Mouse (Mus musculus) C3H10T1/2 (cell line): Measurements from ENCODE around the gene Ttll12. TPM values are rescaled to one million over a fixed set of nuclear protein-coding genes. Genes with fewer than 3 reads are reported as not detected.

Experiments used
- polyA plus RNA-seq, 2 experiments: library from polyadenylated mRNA; unstranded; fragments of >200 nt; fragmentation: generic; extraction: Trizol; gene quantifications; one replicate each; pipeline ENCODE4 v1.2.1; 2012; ENCODE audit warnings: missing spikeins in 2 of 2

Ttll12 gene
- polyA plus RNA-seq, result 10 to 100 TPM; 42.3 to 84.9 TPM

DNA sequence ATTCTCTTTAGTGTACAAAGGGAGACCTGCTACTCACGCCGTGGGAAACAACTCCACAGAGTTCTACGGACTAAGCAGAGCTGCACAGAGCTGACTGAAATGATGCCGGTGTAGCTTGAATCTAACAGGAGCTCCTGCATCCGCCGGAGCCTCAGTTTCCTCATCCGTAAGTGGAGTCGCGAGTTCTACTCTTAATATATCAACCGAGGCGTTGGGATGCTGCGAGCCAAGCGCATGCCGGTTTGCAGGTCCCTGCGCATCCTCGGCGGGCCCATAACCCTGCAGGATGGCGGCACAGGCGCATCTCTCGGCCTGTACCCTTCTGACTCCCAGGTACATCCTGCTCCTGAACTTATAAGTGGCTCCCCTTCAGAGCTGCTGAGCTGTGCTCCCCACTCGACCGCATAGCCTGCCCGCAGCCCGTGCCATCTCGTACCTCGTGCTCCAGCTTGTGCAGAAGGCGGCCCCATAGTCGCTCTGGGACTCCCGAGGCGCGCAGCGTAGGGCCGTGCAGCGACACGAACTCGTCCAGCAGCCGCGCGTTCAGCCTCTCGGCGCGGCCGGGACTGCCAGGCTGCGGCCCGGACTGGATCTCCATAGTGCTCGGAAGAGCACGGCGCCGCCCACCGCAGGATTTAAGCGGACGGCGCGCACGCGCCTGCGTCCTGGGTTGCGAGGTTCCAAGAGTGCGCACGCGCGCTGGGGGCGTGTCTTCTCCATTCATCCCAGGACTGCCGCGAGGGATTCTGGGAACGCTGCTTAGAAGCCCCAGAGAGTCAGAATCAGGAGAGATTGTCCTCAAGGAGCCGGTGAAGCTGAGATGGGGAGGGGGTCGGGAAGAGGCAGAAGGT is at the start of gene Ttll12:
Ttll12 (minus strand) TSS at position 645 of the 851 bp plus-strand sequence.

DNA sequence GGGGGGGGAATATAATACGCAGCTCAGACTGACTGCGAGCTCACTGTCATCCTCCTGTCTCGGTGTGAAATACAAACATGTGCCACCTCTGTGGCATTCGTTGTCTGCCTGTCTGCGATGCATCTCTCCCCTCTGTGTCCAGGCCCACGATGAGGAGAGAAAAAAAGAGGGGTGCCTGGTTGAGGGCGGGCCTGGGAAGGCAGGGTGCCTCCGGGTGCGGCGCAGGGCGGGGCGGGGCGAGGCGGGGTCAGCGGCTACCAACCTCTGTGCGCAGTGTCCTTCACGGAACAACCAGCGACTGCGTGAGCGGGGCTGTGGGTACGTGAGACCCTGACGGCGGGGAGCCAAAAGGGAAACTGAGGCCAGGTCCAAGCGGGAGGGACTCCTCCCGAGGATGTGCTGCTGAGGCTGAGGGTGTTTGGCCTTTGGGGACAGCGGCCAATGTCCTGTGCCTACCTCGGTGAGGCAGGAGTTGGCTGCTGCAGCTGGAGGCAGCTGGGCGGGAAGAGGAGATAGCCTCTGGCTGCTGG is 31.6 kb downstream of the Ttll12 start, which contains the start of the genes Tspo and Mcat:
Tspo (plus strand) TSS at position 266 of the 530 bp plus-strand sequence.
Mcat (minus strand) TSS at position 461 of the 530 bp plus-strand sequence.

DNA sequence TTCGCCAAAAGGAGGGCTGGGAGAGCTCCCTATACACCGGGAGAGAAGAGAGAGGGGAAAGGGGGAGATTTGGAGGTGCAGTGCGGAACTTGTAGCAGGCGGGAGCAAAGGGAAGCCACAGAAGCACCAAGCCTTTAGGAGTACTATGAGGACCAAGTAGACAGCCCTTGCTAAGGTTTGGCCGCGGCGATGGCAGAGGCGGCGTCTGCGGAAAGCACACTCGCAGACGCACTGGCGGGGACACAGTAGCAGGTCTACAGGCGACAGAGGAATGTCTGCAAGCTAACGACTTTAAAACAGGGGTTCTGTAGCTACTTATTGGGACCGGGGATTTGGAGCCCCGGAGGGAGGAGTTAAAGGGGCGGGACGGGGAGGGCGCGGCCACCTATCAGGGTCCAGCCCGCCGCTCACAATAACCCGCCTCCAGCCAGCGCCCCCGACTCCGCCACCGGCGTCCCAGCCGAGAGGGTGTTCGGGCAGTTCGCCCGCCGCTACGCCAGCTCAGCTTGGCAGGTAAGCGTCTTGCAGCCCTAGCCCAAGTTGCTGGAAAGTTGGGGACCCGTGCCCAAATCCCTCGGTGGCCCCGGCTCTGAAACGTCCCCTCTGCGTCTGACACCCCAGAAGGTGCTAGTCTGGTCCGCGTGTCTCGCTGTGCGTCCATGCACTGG is 68.4 kb downstream of the Ttll12 start, which contains the start of gene Bik:
Bik (plus strand) TSS at position 439 of the 668 bp plus-strand sequence.

Other genes starting within 250 kb of the Ttll12 start
- 10 to 100 TPM; 22.3 to 61.1 TPM for gene Arfgap3, start 244.9 kb downstream of the Ttll12 start, polyA plus RNA-seq
- gene Pacsin2, start 130.6 kb downstream of the Ttll12 start, polyA plus RNA-seq, result 10 to 100 TPM; 11.0 to 77.0 TPM
- 10 to 100 TPM; 13.5 to 38.7 TPM for gene Ttll1, start 84.3 kb downstream of the Ttll12 start, polyA plus RNA-seq
- under 1 TPM in 1 of 2 experiments, not detected in 1; 0.09 TPM for gene Bik, start 68.3 kb downstream of the Ttll12 start, polyA plus RNA-seq
- 1,000 to 10,000 TPM in 1 of 2 experiments, 100 to 1,000 TPM in 1; 843 to 1,026 TPM for gene Tspo, start 31.6 kb downstream of the Ttll12 start, polyA plus RNA-seq
- 10 to 100 TPM; 44.3 to 46.0 TPM for gene Mcat, start 31.4 kb downstream of the Ttll12 start, polyA plus RNA-seq
- not detected for gene Scube1, start 129.9 kb upstream of the Ttll12 start, polyA plus RNA-seq
- gene Mpped1, start 184.3 kb upstream of the Ttll12 start, polyA plus RNA-seq, result not detected